Mouse (Mus musculus) heart, embryonic 13.5 days (tissue): ENCODE measurements around the gene Il11. TPM values are rescaled to one million over a fixed set of nuclear protein-coding genes. Genes with fewer than 3 reads are reported as not detected.

ENCODE experiments used
- ATAC-seq: fragments of 200-750 bp; cut with Nextera tagmentation; 2 replicates; pipeline ENCODE4 v1.8.0; 2017; ENCODE audit warnings: moderate TSS enrichment; ENCODE audit not compliant: insufficient number of reproducible peaks, low FRiP score, low TSS enrichment; ENCODE audit errors: extremely low read depth
- H3K27ac ChIP-seq: fragments of 300-500 bp; sonication (generic); replicated peaks from 2 replicates; pipeline ENCODE4 v1.5.1; 2015; ENCODE audit warnings: moderate library complexity, mild to moderate bottlenecking, inconsistent platforms
- H3K27me3 ChIP-seq: fragments of 300-500 bp; sonication (generic); replicated peaks from 2 replicates; pipeline ENCODE4 v1.6.1; 2015; ENCODE audit warnings: mild to moderate bottlenecking, inconsistent platforms
- H3K36me3 ChIP-seq: fragments of 300-500 bp; sonication (generic); 2 replicates; pipeline ENCODE4 v1.6.1; 2015; ENCODE audit warnings: mild to moderate bottlenecking, inconsistent platforms
- H3K4me1 ChIP-seq: fragments of 300-500 bp; sonication (generic); 2 replicates; pipeline ENCODE4 v1.6.1; 2015; ENCODE audit warnings: inconsistent platforms
- H3K4me2 ChIP-seq: fragments of 300-500 bp; sonication (generic); 2 replicates; pipeline ENCODE4 v1.6.1; 2015; ENCODE audit warnings: inconsistent platforms, mild to moderate bottlenecking, moderate library complexity
- H3K4me3 ChIP-seq: fragments of 300-500 bp; sonication (generic); 2 replicates; pipeline ENCODE4 v1.5.1; 2015; ENCODE audit warnings: moderate library complexity, mild to moderate bottlenecking, inconsistent platforms
- H3K9ac ChIP-seq: fragments of 300-500 bp; sonication (generic); 2 replicates; pipeline ENCODE4 v1.6.1; 2015; ENCODE audit warnings: inconsistent platforms, mild to moderate bottlenecking, moderate library complexity
- H3K9me3 ChIP-seq: fragments of 300-500 bp; sonication (generic); 2 replicates; pipeline ENCODE4 v1.6.1; 2016; ENCODE audit warnings: inconsistent platforms
- WGBS: fragments of 180-500 bp; shearing (Covaris S2); methylation state at CpG from one replicate; pipeline ENCODE4 v1.1.7; 2015; ENCODE audit warnings: mixed read lengths; 5-methylcytosine and 5-hydroxymethylcytosine counted together
- polyA plus RNA-seq: library from polyadenylated mRNA; unstranded; fragments of >200 nt; fragmentation: Nextera tagmentation; extraction: Ambion mirVana; gene quantifications from 2 replicates; pipeline ENCODE4 v1.2.1, GENCODE M21; 2015

Il11 gene
- polyA plus RNA-seq, 1 experiment from 2014 or later = not detected

DNA sequence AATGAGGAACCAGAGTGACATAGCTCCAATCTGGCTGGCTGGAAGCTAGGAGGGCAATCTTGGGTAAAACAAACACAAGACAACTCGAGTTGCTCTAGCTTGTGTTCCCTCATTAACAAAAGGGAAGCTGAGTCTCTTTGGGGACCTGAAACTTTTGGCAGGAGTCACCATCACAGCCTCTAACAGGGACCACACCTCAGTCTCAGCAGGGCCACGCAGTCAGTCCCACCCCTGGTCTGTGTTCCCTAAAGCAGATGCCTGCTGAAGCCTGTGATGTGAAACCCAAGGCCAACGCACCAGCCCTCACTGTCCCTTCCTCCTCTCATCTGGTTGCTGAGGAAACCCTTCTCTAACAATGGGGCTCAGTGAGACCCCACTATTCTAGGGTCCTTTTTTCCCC, 529 bp downstream of the Il11 start:
- Histone ChIP-seq H3K4me3 (no peak overlapping the region), H3K4me2 (no peak overlapping the region), H3K9me3 (no peaks in the 10 kb centered on the region), H3K36me3 (no peaks in the 10 kb centered on the region), H3K27ac (no peak overlapping the region), H3K9ac (no peak overlapping the region), H3K4me1 (peaks cover 8% of the 10 kb centered on the region), H3K27me3 (peaks cover 70% of the 10 kb centered on the region)
- no peak for ATAC-seq
- 38% methylated on average over 3 of the region's 3 CpGs for WGBS

DNA sequence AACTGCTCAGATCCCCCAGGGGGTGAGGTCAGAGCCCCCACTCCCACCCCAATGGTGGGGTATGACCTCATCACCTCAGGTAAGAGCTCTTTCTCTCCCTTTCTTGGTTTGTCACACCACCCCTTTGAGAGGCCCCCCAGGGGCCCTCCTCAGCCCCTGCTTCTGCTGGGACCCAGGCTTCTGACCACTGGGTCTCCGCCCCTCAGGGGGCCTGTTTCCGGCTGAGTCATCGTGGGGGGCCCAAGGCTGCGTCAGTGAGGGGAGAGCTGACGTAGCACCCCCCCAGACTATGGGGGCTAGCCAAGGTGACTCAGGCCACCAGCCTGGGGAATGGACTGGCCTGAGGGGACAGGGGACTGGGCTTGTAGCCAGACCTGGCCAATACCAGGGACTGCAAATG, 2.7 kb downstream of the Il11 start:
- Histone ChIP-seq H3K27me3 (peaks cover 92% of the 10 kb centered on the region), H3K4me3 (no peak overlapping the region), H3K4me2 (no peak overlapping the region), H3K27ac (no peak overlapping the region), H3K9ac (no peak overlapping the region), H3K36me3 (no peaks in the 10 kb centered on the region), H3K9me3 (no peaks in the 10 kb centered on the region), H3K4me1 (peaks cover 15% of the 10 kb centered on the region)
- ATAC-seq = no peak
- 36% methylated on average over 5 of the region's 5 CpGs for WGBS

DNA sequence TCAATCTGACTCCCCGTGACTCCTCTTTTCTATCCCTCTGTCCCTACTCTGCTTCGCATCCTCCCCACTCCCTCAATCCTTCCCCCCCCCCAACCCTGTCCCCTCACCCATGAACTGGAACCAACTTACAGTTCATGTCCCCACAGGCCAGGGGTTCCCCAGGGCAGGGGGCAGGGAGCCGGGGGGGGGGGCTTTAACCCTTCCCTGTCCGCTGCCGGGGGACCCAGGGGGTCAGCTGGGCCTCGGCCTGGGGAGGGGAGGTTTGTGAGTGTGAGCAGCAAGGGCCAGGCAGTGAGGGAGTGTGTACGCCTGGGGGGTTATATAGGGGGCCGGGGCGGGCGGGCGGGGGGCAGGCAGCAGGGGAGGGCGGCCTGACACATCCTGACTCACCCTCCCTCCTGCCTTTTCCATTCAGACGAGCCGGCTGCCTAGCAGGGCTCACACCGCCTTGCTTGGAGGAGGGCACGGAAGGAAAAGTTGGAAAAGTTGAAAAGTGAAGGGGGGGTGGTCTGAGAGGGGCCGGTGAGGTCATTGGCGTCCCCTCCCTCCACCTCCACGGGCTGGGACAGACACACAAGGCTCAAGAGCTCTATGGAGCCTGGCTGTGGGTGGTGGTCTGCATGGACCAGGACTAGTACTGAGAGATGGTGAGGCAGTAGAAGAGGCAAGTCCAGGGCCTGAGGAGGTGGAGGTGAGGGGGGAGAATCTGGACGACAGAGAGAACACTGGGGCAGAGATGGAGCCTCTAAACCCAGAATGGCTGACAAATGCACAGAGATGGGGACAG, 4.6 kb downstream of the Il11 start:
- Histone ChIP-seq H3K4me3 (0 out of 2 replicates have a peak overlapping the region, but pooled peaks have one; percentile 44), H3K4me2 (peak overlapping the region; percentile 64; the same call in 1 of the 2 replicates), H3K27ac (no peak overlapping the region), H3K27me3 (peaks cover 97% of the 10 kb centered on the region), H3K4me1 (peaks cover 15% of the 10 kb centered on the region), H3K9me3 (no peaks in the 10 kb centered on the region), H3K36me3 (no peaks in the 10 kb centered on the region), H3K9ac (peak overlapping the region; percentile 54; the same call in 1 of the 2 replicates)
- WGBS = 6% methylated on average over 19 of the region's 20 CpGs
- no peak for ATAC-seq

DNA sequence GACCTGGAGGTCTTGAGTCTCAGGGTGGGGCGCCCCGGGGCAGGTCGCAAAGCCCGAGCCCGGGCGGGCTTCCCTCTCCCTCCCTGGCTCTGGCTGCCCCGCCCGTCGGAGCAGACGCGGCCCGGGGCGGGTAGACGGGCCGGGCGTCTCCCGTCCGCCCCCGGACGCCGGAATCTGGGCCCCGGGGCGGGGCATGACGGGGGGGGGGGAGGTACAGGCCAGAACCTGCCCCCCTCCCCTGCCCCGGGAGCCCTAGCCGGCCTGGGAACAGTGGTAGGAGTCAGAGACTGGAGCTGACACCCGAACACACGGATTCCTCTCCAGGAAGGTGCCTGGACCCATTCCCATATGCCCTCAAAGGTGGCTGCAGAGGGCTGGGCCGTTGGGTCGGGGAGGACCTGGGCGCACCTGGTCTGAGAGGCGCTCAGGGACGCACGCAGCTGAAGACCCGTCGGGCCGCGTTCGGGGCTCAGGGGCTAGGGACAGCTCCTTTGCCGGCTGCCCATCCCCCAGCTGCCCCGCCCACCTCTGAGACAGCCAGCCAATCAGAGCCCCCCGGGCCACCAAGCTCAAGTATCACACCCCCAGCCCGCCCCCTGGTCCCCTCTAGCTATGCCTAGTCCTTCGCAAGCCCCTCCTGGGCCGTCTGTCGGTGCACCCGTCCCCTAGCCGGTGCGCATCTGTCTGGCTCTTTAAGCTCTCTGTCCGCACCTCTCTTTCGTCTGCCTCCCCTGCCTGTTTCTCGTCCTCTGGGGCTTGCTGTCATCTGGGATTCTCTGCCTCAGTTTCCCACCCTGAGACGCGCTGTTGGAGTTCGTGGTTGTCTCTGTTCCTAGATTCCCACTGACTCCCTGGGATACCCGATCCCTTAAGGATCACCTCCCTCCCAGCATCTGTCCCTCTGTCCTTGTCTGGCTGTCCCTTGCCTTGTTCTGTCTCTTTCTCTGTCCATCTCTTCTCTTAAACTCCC, 5.5 kb downstream of the Il11 start:
- ATAC-seq = peak; percentile 43
- Histone ChIP-seq H3K4me3 (peak overlapping the region; percentile 44), H3K27ac (no peak overlapping the region), H3K4me2 (peak overlapping the region; percentile 64), H3K27me3 (peaks cover 89% of the 10 kb centered on the region), H3K9me3 (no peaks in the 10 kb centered on the region), H3K36me3 (no peaks in the 10 kb centered on the region), H3K4me1 (peaks cover 15% of the 10 kb centered on the region), H3K9ac (peak overlapping the region; percentile 54)
- 2% methylated on average over 49 of the region's 56 CpGs for WGBS

DNA sequence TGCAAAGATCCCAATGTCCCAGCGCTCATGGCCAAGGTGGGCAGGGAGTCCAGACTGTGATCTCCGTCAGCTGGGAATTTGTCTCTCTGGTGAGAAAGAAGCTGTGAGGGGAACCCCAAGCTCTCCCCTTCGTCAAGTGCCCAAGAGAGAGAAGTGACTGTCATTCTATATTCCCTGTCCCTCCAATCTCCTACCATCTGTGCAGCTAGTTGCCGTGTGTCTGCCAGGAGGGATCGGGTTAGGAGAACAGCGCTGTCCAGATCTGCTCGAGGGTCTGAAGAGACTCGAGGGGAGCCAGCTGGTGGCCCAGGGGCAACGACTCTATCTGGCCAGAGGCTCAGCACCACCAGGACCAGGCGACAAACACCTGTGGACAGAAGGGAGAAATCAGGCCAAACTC, 6.5 kb downstream of the Il11 start:
- peaks cover 79% of the 10 kb centered on the region for H3K27me3 ChIP-seq

DNA sequence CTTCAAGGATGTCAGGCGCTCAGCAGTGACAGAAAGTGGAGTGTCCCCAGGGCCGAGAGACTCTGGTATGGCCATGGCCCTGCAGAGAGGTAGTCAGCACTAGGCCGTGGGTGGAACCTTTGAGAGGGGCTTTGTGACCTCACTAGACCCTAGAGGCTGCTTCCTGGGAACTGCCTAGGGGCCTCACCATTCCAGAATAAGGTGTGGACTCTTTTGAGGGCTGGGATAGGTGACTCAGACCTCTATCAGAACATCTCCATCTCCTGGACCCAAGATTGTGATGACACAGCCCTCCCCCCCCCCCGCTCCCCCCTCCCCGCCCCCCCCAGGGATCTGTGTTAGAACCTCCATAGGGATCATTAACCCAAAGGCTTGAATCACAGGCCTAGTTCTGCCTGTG, 11.5 kb downstream of the Il11 start, which contains the start of gene Fam71e2:
Fam71e2 (minus strand) TSS at position 101 of the 400 bp plus-strand sequence.
- Histone ChIP-seq H3K27ac (no peak within 1 kb of the TSS), H3K4me2 (no peak within 1 kb of the TSS), H3K4me1 (no peaks in the 10 kb centered on the region), H3K9me3 (no peaks in the 10 kb centered on the region), H3K27me3 (peaks cover 29% of the 10 kb centered on the region), H3K36me3 (no peaks in the 10 kb centered on the region), H3K9ac (no peak within 1 kb of the TSS), H3K4me3 (no peak within 1 kb of the TSS)
- WGBS = 63% methylated on average over 4 of the region's 5 CpGs
- ATAC-seq = no peak

More for the DNA sequence above, 6.5 kb downstream of the Il11 start:
- no peak for ATAC-seq
- H3K36me3 ChIP-seq = no peaks in the 10 kb centered on the region
- 39% methylated on average over 10 of the region's 10 CpGs for WGBS
- no peak overlapping the region for H3K4me2 ChIP-seq
- H3K9me3 ChIP-seq = no peaks in the 10 kb centered on the region
- no peak overlapping the region for H3K27ac ChIP-seq
- H3K9ac ChIP-seq = no peak overlapping the region
- H3K4me3 ChIP-seq = no peak overlapping the region
- H3K4me1 ChIP-seq = peaks cover 15% of the 10 kb centered on the region

DNA sequence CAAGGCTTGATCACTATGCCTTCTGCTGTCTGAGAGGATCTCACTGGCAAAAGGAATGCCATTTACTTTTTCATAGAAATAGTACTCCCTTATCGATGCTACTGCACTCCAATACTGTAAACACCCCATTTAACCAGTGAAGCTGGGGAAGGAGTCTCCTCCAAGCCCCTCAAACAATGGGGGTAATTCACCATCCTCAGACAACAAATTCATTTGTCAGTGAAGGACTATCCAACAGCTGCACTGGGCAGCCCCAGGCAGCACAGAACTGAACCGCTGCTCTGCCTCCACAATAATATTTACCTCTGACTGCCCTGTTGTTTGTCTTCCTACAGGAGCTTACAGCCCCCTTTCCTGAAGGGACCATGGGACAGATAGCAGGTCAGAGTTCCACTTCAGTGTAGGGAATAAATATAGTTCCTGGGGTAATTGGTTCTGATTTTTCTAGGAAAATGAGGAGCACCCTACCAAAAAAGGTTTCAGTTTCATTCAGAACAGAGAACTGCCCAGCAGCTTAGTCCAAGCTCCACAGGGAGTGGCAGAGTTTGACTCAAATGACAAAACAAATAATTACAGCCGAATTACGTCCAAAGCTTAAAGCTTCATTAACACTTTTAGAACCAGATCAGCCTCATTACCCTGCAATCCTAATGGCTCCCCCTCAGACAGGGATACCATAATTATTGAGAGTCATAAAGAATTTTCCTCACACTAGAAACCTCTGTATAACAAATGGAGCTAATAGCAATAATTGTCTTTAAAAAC, 17.5 kb downstream of the Il11 start:
- no peak overlapping the region for H3K4me3 ChIP-seq
- no peaks in the 10 kb centered on the region for H3K9me3 ChIP-seq
- H3K36me3 ChIP-seq = no peaks in the 10 kb centered on the region
- no peak overlapping the region for H3K9ac ChIP-seq
- no peak overlapping the region for H3K27ac ChIP-seq
- ATAC-seq = no peak
- no peaks in the 10 kb centered on the region for H3K4me1 ChIP-seq
- 33% methylated on average over 4 of the region's 4 CpGs for WGBS
- H3K4me2 ChIP-seq = no peak overlapping the region
- H3K27me3 ChIP-seq = peaks cover 4% of the 10 kb centered on the region; the same call in 1 of the 2 replicates

DNA sequence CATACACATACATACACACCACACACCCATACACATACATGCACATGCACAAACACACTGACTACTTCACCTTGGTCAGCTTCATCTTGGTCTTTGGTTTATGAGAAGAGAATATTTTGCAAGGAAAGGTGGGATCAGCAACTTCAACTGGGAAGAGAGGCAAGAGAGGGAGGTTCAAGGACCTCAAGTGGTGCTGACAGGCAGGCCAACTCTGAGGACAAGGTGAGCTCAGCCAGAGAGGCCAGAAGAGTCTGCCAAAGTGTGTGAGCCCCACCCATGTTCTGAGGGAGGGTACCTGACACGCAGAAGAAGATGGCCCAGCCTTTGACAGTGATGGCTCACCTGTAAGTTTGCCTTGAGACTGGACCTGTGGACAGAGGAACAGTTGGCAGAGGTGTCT, 23.0 kb downstream of the Il11 start:
- 29% methylated on average over 1 of the region's 1 CpGs for WGBS
- no peaks in the 10 kb centered on the region for H3K36me3 ChIP-seq
- 0 out of 2 replicates have a peak, but pooled peaks cover 4% of the 10 kb centered on the region for H3K9me3 ChIP-seq
- 0 out of 2 replicates have a peak, but pooled peaks cover 3% of the 10 kb centered on the region for H3K27me3 ChIP-seq
- no peak overlapping the region for H3K4me3 ChIP-seq
- no peak overlapping the region for H3K27ac ChIP-seq
- no peak overlapping the region for H3K9ac ChIP-seq
- no peaks in the 10 kb centered on the region for H3K4me1 ChIP-seq
- no peak overlapping the region for H3K4me2 ChIP-seq
- ATAC-seq = no peak

DNA sequence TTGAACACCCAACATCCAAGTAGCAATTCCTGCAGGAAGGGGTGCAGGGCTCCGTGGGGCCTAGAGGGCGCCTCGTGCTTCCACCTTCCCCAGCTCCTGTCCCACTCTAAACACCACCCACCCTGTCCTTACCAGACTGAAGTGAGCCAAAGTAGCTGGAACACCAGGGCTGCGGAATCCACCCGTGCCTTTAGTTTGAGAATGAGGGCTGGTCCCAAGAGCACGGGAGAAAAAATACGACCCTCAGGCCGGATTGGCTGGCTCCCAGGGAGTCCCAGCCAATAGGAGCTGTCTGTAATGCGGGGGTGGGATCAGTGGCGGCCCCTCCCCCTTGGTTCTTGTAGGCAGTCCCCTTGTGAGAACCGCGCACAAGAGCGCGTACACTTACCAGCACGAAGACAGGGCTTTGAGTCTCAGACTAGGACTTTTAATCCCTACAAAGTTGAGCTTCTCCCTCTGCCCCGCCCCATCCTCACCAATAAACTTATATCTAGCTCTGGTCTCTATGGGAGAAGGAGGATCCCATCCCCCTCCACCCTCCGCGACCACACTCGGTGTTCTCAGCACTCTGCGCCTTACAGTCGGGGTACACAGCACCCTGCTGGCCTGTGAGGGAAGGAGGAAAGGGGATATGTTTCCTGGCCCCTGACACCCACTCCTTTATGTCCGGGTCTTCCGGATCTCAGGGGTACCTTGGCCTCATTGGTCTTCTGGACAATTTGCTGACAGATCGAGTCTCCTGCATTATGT, 29.7 kb downstream of the Il11 start, which contains the start of gene Cox6b2:
Cox6b2 (minus strand) TSS at position 274 of the 750 bp plus-strand sequence.
- H3K27me3 ChIP-seq = 0 out of 2 replicates have a peak, but pooled peaks cover 3% of the 10 kb centered on the region
- peak; percentile 89 for ATAC-seq
- H3K9me3 ChIP-seq = 0 out of 2 replicates have a peak, but pooled peaks cover 4% of the 10 kb centered on the region
- H3K4me2 ChIP-seq = peak within 1 kb of the TSS; percentile 74
- WGBS = 3% methylated on average over 24 of the region's 24 CpGs
- H3K36me3 ChIP-seq = no peaks in the 10 kb centered on the region; the same call in 1 of the 2 replicates
- H3K4me1 ChIP-seq = peaks cover 21% of the 10 kb centered on the region
- H3K27ac ChIP-seq = peak within 1 kb of the TSS; percentile 41
- peak within 1 kb of the TSS; percentile 75 for H3K9ac ChIP-seq
- H3K4me3 ChIP-seq = peak within 1 kb of the TSS; percentile 53
